Mouse (Mus musculus): Measurements from ENCODE around the gene Has1. TPM values are rescaled to one million over a fixed set of nuclear protein-coding genes. Genes with fewer than 3 reads are reported as not detected.
"Not testable (repeated sequence)": the region's sequence is repeated elsewhere in the genome, so short reads cannot be mapped to it uniquely, and the experiment has no call there.

Gene Has1
- polyA plus RNA-seq, 1 experiment from 2014 or later = 1.2 TPM

DNA sequence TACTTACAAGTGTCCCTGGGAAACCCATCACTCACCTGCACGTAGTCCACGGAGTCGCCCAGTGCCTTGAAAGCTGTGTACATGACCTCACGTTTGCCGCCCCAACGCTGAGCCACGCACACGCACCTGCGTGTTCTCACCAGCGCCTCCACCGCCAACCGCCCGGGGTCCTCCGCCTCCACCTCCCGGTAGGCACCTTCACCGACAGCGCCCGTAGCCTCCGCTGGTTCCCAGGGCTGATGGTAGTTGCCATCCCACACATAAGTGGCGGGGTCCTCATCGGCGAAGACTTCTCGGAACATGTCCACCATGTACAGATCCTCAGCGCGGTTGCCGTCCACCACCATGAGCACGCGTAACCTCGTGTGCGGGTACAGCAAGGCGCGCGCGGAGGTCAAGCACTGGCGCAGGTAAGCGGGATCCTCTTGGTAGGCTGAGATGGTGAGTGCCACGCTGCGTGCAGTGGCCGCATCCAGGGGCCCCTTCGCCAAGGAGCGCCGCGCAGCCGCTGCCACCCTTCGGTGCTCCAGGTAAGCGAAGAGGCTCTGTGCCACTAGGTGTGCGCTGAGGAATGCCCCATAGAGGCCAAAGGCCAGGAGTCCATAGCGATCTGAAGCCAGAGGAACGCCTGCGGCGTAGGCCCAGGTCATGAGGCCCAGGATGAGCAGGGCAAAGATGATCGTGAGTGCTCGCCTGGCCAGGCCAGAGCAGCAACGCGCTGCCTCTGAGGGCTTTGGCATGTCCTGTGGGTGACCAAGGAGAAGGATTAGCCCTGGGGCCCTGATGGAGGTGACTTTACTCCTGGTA, 4.9 kb downstream of the Has1 start:
- H3K4me1 ChIP-seq (ENCODE audit: control insufficient read depth, insufficient read depth, low read length) = no peaks in the 10 kb centered on the region
- 0 out of 2 replicates have a peak overlapping the region, but pooled peaks have one; percentile 12 for H3K9ac ChIP-seq (replicated peaks; ENCODE audit: low read length)
- H3K36me3 ChIP-seq (ENCODE audit: control insufficient read depth, insufficient read depth, low read length) = no peaks in the 10 kb centered on the region
- H3K4me2 ChIP-seq (ENCODE audit: low read length) = peak overlapping the region; percentile 45
- H3K27me3 ChIP-seq (ENCODE audit: control insufficient read depth, insufficient read depth, low read length) = no peaks in the 10 kb centered on the region
- WGBS = 23% methylated on average over 55 of the region's 55 CpGs
- H3K9me3 ChIP-seq (ENCODE audit: control insufficient read depth, low read length) = no peaks in the 10 kb centered on the region
- ATAC-seq (ENCODE audit: low FRiP score, low TSS enrichment) (peak; percentile 40; the same call in 1 of the 2 replicates), DNase-seq (no peak)
- H3K4me3 ChIP-seq (replicated peaks; ENCODE audit: low read depth, low read length) = peak overlapping the region; percentile 19
- no peak overlapping the region for H3K27ac ChIP-seq (replicated peaks; ENCODE audit: low read depth, low read length)

DNA sequence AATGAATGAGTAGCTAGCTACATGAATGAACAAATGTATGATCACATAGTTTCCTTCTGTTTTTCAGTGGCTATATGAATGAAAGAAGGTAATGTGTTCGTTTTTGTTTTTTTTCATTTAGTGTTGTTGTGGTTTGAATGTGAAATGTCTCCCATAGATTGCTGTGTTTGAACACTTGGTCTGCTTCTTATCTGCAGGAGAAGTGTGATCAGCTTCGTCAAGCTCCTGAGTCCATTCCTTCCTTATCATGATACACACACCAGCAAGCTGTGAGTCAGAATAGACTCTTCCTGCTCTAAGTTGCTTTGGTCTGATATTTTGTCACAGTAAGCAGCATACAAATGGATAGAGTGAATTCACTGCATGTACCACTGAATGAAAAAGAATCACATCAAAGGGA, 6.0 kb downstream of the Has1 start:
- 82% methylated on average over 2 of the region's 2 CpGs for WGBS
- no peak for ATAC-seq (ENCODE audit: low FRiP score, low TSS enrichment)
- no peaks in the 10 kb centered on the region for H3K36me3 ChIP-seq (ENCODE audit: control insufficient read depth, insufficient read depth, low read length)

DNA sequence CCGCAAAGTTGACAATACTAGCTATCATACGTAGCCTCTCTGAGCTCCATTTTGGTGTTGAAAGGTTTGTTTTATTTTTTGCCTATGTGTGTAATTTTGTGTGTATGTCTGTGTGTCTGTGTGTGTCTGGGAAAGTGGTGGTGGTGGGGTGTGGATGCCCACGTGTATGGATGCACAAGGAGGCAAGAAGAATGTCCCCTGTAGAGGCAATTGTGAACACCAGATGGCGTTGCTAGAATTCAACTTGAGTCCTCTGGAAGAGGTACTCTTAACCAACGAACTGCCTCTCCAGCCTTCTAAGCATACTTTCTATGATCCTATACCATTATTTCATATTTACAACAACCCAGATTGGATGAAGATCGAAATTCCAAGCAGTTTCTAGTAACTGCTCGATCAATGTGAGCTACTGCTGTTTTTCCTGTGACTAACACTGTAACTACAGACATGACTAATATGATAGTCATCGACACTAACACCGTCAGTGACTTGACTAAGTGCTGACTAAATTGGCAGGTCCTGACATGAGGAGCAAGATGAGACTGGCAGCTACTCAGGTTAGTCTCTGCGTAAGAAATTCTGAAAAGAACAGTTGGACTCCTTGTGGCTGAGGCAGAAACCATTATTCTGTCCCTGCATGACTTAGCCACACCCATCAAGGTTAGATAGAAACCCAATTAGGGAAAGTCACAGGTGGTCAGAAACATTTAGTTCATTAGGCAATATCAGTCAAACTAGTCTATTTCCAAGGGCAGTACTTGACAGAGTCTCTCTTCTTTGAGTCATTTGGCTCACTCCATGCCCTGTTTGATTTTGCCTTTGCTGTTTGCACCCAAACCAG, 9.6 kb downstream of the Has1 start:
- no peak for ATAC-seq (ENCODE audit: low FRiP score, low TSS enrichment)
- no peaks in the 10 kb centered on the region for H3K4me1 ChIP-seq (ENCODE audit: control insufficient read depth, insufficient read depth, low read length)
- H3K4me3 ChIP-seq (replicated peaks; ENCODE audit: low read depth, low read length) = no peak overlapping the region
- H3K27me3 ChIP-seq (ENCODE audit: control insufficient read depth, insufficient read depth, low read length) = no peaks in the 10 kb centered on the region
- no peak overlapping the region for H3K9ac ChIP-seq (replicated peaks; ENCODE audit: low read length)
- DNase-seq = no peak
- H3K9me3 ChIP-seq (ENCODE audit: control insufficient read depth, low read length) = no peaks in the 10 kb centered on the region
- 0 out of 2 replicates have a peak, but pooled peaks cover 7% of the 10 kb centered on the region for H3K36me3 ChIP-seq (ENCODE audit: control insufficient read depth, insufficient read depth, low read length)
- no peak overlapping the region for H3K4me2 ChIP-seq (ENCODE audit: low read length)
- no peak overlapping the region for H3K27ac ChIP-seq (replicated peaks; ENCODE audit: low read depth, low read length)
- 73% methylated on average over 10 of the region's 10 CpGs for WGBS

More for the DNA sequence above, 6.0 kb downstream of the Has1 start:
- H3K4me3 ChIP-seq (replicated peaks; ENCODE audit: low read depth, low read length) = no peak overlapping the region
- H3K27ac ChIP-seq (replicated peaks; ENCODE audit: low read depth, low read length) = no peak overlapping the region
- H3K27me3 ChIP-seq (ENCODE audit: control insufficient read depth, insufficient read depth, low read length) = no peaks in the 10 kb centered on the region
- no peak overlapping the region for H3K9ac ChIP-seq (replicated peaks; ENCODE audit: low read length)
- H3K4me1 ChIP-seq (ENCODE audit: control insufficient read depth, insufficient read depth, low read length) = no peaks in the 10 kb centered on the region
- no peaks in the 10 kb centered on the region for H3K9me3 ChIP-seq (ENCODE audit: control insufficient read depth, low read length)
- no peak overlapping the region for H3K4me2 ChIP-seq (ENCODE audit: low read length)
- DNase-seq = no peak

DNA sequence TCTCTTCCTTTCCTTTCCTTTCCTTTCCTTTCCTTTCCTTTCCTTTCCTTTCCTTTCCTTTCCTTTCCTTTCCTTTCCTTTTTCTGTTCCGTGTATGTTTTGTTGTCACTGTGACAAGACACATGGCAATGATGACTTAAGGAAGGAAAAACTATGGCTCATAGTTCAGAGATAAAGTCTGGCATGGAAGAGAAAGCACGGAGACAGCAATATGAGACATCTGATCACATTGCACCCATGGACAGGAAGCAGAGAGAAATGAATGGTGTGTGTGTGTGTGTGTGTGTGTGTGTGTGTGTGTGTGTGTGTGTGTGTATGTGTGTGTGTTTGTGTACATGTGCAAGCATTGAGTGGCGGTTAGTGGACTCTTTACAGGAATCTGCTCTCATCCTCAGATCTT, 10.4 kb downstream of the Has1 start:
- DNase-seq; H3K4me2 ChIP-seq (ENCODE audit: low read length); ATAC-seq (ENCODE audit: low FRiP score, low TSS enrichment); H3K4me1 ChIP-seq (ENCODE audit: control insufficient read depth, insufficient read depth, low read length); H3K9me3 ChIP-seq (ENCODE audit: control insufficient read depth, low read length); H3K27ac ChIP-seq (replicated peaks; ENCODE audit: low read depth, low read length); H3K27me3 ChIP-seq (ENCODE audit: control insufficient read depth, insufficient read depth, low read length); H3K4me3 ChIP-seq (replicated peaks; ENCODE audit: low read depth, low read length); H3K9ac ChIP-seq (replicated peaks; ENCODE audit: low read length): not testable (repeated sequence)
- peaks cover 10% of the 10 kb centered on the region; the same call in 1 of the 2 replicates for H3K36me3 ChIP-seq (ENCODE audit: control insufficient read depth, insufficient read depth, low read length)
- WGBS = 89% methylated on average over 3 of the region's 3 CpGs

DNA sequence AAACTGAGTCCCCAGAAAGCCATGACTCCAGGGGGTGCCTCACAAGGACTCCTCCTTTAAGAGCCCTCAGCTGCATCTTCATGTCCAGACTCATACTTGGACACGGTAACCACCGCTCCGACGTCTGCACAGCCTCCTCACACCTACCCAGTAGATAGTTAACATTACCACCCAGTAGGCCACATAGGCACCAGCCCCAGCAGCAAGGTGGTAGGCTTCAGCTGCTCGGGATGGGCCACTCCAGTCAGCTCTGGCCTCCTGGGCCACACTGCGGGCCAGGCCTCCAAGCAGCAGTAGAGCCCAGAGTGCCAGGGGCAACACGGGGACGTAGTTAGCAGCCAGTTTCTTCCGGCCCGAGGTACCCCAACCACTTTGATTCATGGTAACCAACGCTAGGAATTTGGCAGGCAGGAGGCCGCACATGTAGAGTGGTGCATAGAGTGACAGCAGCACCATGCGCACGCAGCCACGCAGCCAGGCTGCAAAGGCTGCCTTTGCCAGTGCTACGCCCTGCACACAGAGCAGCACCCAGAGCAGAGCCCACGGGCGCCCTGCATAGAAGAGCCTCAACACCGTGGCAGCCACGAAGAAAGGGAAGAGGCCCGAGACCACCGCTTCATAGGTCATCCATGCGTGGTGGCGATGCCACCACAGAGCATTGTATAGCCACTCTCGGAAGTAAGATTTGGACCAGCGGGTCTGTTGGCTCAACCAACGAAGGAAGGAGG, 11.3 kb downstream of the Has1 start:
- peak; percentile 60 for ATAC-seq (ENCODE audit: low FRiP score, low TSS enrichment)
- no peak overlapping the region for H3K9ac ChIP-seq (replicated peaks; ENCODE audit: low read length)
- no peak overlapping the region for H3K4me3 ChIP-seq (replicated peaks; ENCODE audit: low read depth, low read length)
- H3K4me1 ChIP-seq (ENCODE audit: control insufficient read depth, insufficient read depth, low read length) = peaks cover 4% of the 10 kb centered on the region
- no peak overlapping the region for H3K27ac ChIP-seq (replicated peaks; ENCODE audit: low read depth, low read length)
- H3K27me3 ChIP-seq (ENCODE audit: control insufficient read depth, insufficient read depth, low read length) = no peaks in the 10 kb centered on the region
- H3K4me2 ChIP-seq (ENCODE audit: low read length) = no peak overlapping the region
- WGBS = 81% methylated on average over 27 of the region's 27 CpGs
- no peak for DNase-seq
- no peaks in the 10 kb centered on the region for H3K9me3 ChIP-seq (ENCODE audit: control insufficient read depth, low read length)
- peaks cover 10% of the 10 kb centered on the region; the same call in 1 of the 2 replicates for H3K36me3 ChIP-seq (ENCODE audit: control insufficient read depth, insufficient read depth, low read length)

DNA sequence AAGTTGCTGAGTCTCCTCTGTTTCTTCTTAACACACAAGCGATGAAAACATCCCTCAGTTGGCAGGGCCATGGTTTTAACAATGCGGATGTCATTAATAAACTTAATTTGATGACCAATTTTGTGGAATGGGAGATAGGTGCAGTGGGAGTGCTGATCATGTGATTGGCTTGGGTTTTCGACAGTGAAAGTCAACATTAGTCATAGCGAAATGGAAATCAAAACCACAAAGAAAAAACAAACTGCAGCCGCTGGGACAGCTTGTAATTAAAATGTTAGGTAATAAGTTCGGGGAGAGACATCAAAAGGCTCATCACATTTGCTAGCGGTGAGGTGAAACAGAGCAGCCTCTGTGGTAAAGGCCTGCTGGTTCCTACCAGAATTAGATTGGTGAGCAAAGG, 14.2 kb downstream of the Has1 start:
- DNase-seq (no peak), ATAC-seq (ENCODE audit: low FRiP score, low TSS enrichment) (no peak)
- H3K4me1 ChIP-seq (ENCODE audit: control insufficient read depth, insufficient read depth, low read length) = peaks cover 18% of the 10 kb centered on the region
- H3K27me3 ChIP-seq (ENCODE audit: control insufficient read depth, insufficient read depth, low read length) = no peaks in the 10 kb centered on the region
- WGBS = 94% methylated on average over 7 of the region's 7 CpGs
- H3K36me3 ChIP-seq (ENCODE audit: control insufficient read depth, insufficient read depth, low read length) = peaks cover 19% of the 10 kb centered on the region
- H3K4me2 ChIP-seq (ENCODE audit: low read length) = no peak overlapping the region
- no peaks in the 10 kb centered on the region for H3K9me3 ChIP-seq (ENCODE audit: control insufficient read depth, low read length)
- H3K27ac ChIP-seq (replicated peaks; ENCODE audit: low read depth, low read length) = no peak overlapping the region
- no peak overlapping the region for H3K9ac ChIP-seq (replicated peaks; ENCODE audit: low read length)
- H3K4me3 ChIP-seq (replicated peaks; ENCODE audit: low read depth, low read length) = no peak overlapping the region

DNA sequence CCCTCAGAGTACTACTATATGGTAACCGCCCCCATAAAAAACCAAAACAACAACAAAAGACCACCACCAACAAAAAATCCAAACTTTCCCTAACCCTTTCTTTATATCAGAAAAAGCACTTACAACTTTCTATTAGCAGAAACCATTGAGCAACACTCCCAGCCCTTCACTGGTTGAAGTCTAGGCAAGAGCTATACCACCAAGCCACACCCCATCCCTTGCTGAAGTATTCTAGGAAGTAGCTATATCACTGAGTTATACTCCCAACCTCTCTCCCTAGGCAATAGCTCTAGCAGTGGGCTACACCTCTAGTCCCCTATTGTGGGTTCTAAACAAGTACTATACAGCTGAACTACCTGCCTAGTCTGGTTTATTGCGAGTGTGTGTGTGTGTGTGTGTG, 15.7 kb downstream of the Has1 start:
- no peak for DNase-seq
- peak overlapping the region; percentile 75 for H3K4me2 ChIP-seq (ENCODE audit: low read length)

DNA sequence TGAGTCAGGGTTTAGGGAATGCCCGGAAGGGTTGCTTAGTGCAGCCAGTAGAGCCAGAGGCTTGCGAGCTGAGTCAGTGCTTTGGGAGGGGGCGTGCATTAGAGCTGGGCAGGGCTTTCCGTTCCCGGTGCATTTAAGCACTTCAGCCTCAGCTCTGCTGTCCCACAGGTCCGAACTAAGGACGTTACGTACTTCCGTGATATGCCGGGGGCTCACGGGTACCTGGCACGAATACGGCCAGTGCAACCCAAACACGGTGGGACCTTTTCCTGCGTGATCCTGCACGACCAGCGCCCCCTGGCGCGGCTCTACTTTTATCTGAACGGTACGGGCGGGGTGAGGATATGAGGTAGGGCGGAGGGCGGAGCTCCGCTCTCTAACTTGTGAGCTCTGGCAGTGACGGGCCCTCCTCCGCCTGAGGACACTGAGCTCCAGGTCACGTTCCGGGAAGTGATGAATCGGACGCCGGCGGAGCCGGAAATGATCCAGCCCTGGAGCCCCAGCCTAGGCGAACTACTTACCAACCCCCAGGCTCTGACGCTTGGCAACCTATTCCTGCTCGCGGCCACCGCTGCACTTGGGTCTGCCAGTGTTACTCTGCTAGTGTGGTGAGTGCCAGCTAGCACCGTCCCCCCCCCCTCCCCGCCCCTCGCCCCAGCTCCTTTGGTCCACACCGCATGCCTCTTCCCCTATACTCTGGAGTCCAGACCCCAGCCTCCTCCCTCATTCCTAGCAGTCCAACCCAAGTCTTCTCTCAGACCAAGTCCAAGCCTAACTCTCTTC, 16.9 kb downstream of the Has1 start:
- WGBS = under 1% methylated on average over 43 of the region's 43 CpGs
- peak overlapping the region; percentile 39 for H3K4me3 ChIP-seq (replicated peaks; ENCODE audit: low read depth, low read length)
- H3K4me2 ChIP-seq (ENCODE audit: low read length) = peak overlapping the region; percentile 75
- H3K27me3 ChIP-seq (ENCODE audit: control insufficient read depth, insufficient read depth, low read length) = no peaks in the 10 kb centered on the region
- H3K27ac ChIP-seq (replicated peaks; ENCODE audit: low read depth, low read length) = peak overlapping the region; percentile 87
- ATAC-seq (ENCODE audit: low FRiP score, low TSS enrichment) = peak; percentile 96
- peaks cover 36% of the 10 kb centered on the region for H3K4me1 ChIP-seq (ENCODE audit: control insufficient read depth, insufficient read depth, low read length)
- peak overlapping the region; percentile 57 for H3K9ac ChIP-seq (replicated peaks; ENCODE audit: low read length)
- DNase-seq = peak; percentile 96
- H3K9me3 ChIP-seq (ENCODE audit: control insufficient read depth, low read length) = no peaks in the 10 kb centered on the region
- peaks cover 33% of the 10 kb centered on the region for H3K36me3 ChIP-seq (ENCODE audit: control insufficient read depth, insufficient read depth, low read length)

More for the DNA sequence above, 15.7 kb downstream of the Has1 start:
- no peak for ATAC-seq (ENCODE audit: low FRiP score, low TSS enrichment)
- Histone ChIP-seq H3K9me3 (ENCODE audit: control insufficient read depth, low read length) (no peaks in the 10 kb centered on the region), H3K27ac (replicated peaks; ENCODE audit: low read depth, low read length) (no peak overlapping the region), H3K9ac (replicated peaks; ENCODE audit: low read length) (no peak overlapping the region), H3K4me3 (replicated peaks; ENCODE audit: low read depth, low read length) (no peak overlapping the region), H3K36me3 (ENCODE audit: control insufficient read depth, insufficient read depth, low read length) (peaks cover 26% of the 10 kb centered on the region), H3K27me3 (ENCODE audit: control insufficient read depth, insufficient read depth, low read length) (no peaks in the 10 kb centered on the region), H3K4me1 (ENCODE audit: control insufficient read depth, insufficient read depth, low read length) (peaks cover 26% of the 10 kb centered on the region)
- WGBS = 91% methylated on average over 2 of the region's 2 CpGs

All from midbrain, embryonic 14.5 days (tissue).